Comparison of ENCODE assay signal across 21 mouse cellular contexts in the genomic region with DNA sequence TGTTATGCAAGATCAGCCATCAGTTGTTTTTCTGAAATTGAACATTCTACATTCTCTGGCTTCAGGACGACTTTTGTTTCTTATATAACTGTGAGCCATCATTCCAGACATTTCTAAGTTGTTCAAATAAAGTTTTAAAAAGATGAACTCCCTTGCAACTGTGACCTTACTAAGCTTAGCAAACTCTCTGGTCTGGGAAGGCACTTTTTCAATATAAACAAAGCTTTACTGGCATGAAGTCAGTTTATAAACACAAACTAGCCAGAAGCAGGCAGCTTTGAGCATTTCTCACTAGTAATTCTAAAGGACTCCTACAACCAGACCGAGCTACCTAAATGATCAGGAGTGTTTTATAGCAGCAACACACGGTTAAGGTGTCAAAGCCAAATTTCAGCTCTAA. TPM values are rescaled to one million over a fixed set of nuclear protein-coding genes. Genes with fewer than 3 reads are reported as not detected.
A peak's percentile ranks its signal among the peaks of the same experiment; 100 is the strongest.
DNase-seq lines count a peak whose midpoint lies in the region; ATAC-seq and TF ChIP-seq lines count a peak whose summit lies in the region.
"Had no signal": no experiment of that assay in that cellular context is flagged by ENCODE, and none has a peak within 500 bp of the region (broad histone marks: within the 10 kb centered on the region; RNA-seq: fewer than 3 reads in every experiment).

No protein-coding gene starts in this region.

- no peak for TF ChIP-seq EP300 in heart, postnatal 0 days (IDR thresholded peaks at IDR 0.05; ENCODE audit: low read depth)

- no peak overlapping the region for H3K4me3 ChIP-seq in heart, postnatal 0 days (ENCODE audit: low read depth, low read length)
- H3K4me3 ChIP-seq in lung, embryonic 14.5 days (ENCODE audit: low read depth, low read length): no peak overlapping the region
- H3K4me3 ChIP-seq in small intestine, adult 2 months (ENCODE audit: low read depth, low read length): no peak overlapping the region
- H3K4me3 ChIP-seq: embryonic facial prominence, embryonic 10.5 days; forebrain, embryonic 13.5 days; heart, embryonic 13.5 days; hindbrain, embryonic 13.5 days had no signal

- no peak overlapping the region for H3K4me2 ChIP-seq in heart, postnatal 0 days (ENCODE audit: low read depth, low read length)
- no peak overlapping the region for H3K4me2 ChIP-seq in lung, embryonic 14.5 days
- H3K4me2 ChIP-seq: forebrain, embryonic 13.5 days; heart, embryonic 13.5 days; hindbrain, embryonic 13.5 days had no signal

- 82% methylated on average over 3 of the region's 3 CpGs for WGBS in heart, postnatal 0 days
- 63% methylated on average over 3 of the region's 3 CpGs for WGBS in lung, embryonic 14.5 days
- WGBS in small intestine, adult 2 months: 71% methylated on average over 3 of the region's 3 CpGs

- no peak for ATAC-seq in heart, postnatal 0 days (ENCODE audit: insufficient read depth, low read depth)
- no peak for ATAC-seq in lung, embryonic 14.5 days (ENCODE audit: insufficient read depth)
- ATAC-seq: forebrain, embryonic 13.5 days; forebrain, postnatal 0 days had no signal

- intact Hi-C loops in heart, postnatal 36 days (cut with DNase I): no loop called here

- no peak for TF ChIP-seq CTCF in heart, postnatal 0 days (IDR thresholded peaks at IDR 0.05; ENCODE audit: low read depth)
- TF ChIP-seq CTCF in lung, embryonic 14.5 days (IDR thresholded peaks at IDR 0.05; ENCODE audit: low read depth): no peak
- TF ChIP-seq CTCF in small intestine, adult 2 months (IDR thresholded peaks at IDR 0.05; ENCODE audit: extremely low read depth, insufficient read length, insufficient replicate concordance, low read depth, low read length): no peak

- H3K36me3 ChIP-seq in heart, postnatal 0 days (replicated peaks; ENCODE audit: control insufficient read depth, insufficient read depth, low read length): peaks cover 37% of the 10 kb centered on the region
- H3K36me3 ChIP-seq in lung, embryonic 14.5 days (ENCODE audit: insufficient read depth): peaks cover 43% of the 10 kb centered on the region
- H3K36me3 ChIP-seq in small intestine, adult 2 months (ENCODE audit: control insufficient read depth, insufficient read depth, low read length): peaks cover 30% of the 10 kb centered on the region

- H3K27me3 ChIP-seq in heart, postnatal 0 days (ENCODE audit: control insufficient read depth, insufficient read depth, low read length): no peaks in the 10 kb centered on the region
- no peaks in the 10 kb centered on the region for H3K27me3 ChIP-seq in lung, embryonic 14.5 days (ENCODE audit: insufficient read depth, low read length)
- H3K27me3 ChIP-seq in small intestine, adult 2 months (ENCODE audit: control insufficient read depth, insufficient read depth, low read length): no peaks in the 10 kb centered on the region
- H3K27me3 ChIP-seq: forebrain, embryonic 13.5 days; heart, embryonic 13.5 days; hindbrain, embryonic 13.5 days had no signal

- no peak overlapping the region for H3K27ac ChIP-seq in heart, postnatal 0 days (ENCODE audit: low read depth)
- H3K27ac ChIP-seq in lung, embryonic 14.5 days (ENCODE audit: low read depth): no peak overlapping the region
- peak overlapping the region; percentile 4; the same call in 1 of the 2 replicates for H3K27ac ChIP-seq in small intestine, adult 2 months (ENCODE audit: insufficient read depth, low read depth, low read length)
- H3K27ac ChIP-seq: embryonic facial prominence, embryonic 10.5 days; forebrain, embryonic 13.5 days; heart, embryonic 13.5 days; hindbrain, embryonic 13.5 days had no signal

- H3K9me3 ChIP-seq in heart, postnatal 0 days (replicated peaks; ENCODE audit: control insufficient read depth, low read length): no peaks in the 10 kb centered on the region
- no peaks in the 10 kb centered on the region for H3K9me3 ChIP-seq in lung, embryonic 14.5 days (ENCODE audit: low read depth, low read length)
- H3K9me3 ChIP-seq: embryonic facial prominence, embryonic 10.5 days; forebrain, embryonic 13.5 days; heart, embryonic 13.5 days; hindbrain, embryonic 13.5 days had no signal

- DNase-seq in heart, postnatal 0 days (ENCODE audit: low spot score): peak; percentile 2
- DNase-seq in heart, postnatal 36 days: no peak
- peak; percentile 51 for DNase-seq in lung, embryonic 14.5 days
- DNase-seq in lung, postnatal 14 days: no peak
- DNase-seq in adipocyte (ENCODE audit: low spot score): peak; percentile 12
- DNase-seq in urinary bladder, postnatal 14 days (ENCODE audit: low spot score): no peak
- no peak for DNase-seq in adrenal gland, adult 18-20 months (ENCODE audit: low spot score in 2 of 2)
- DNase-seq: adrenal gland, adult 2 months; adrenal gland, postnatal 25 days; cerebellum, adult 18-20 months; cerebellum, postnatal 10 days; forebrain, postnatal 0 days; gastrocnemius, postnatal 25 days; heart, adult 11 months; heart, postnatal 10 days had no signal

- no peak for TF ChIP-seq POLR2A in small intestine, adult 2 months (IDR thresholded peaks at IDR 0.05; ENCODE audit: low read depth, low read length)

- no peaks in the 10 kb centered on the region for H3K4me1 ChIP-seq in heart, postnatal 0 days (ENCODE audit: control insufficient read depth, insufficient read depth)
- no peaks in the 10 kb centered on the region for H3K4me1 ChIP-seq in lung, embryonic 14.5 days (ENCODE audit: insufficient read depth)
- no peaks in the 10 kb centered on the region for H3K4me1 ChIP-seq in small intestine, adult 2 months (ENCODE audit: control insufficient read depth, insufficient read depth, insufficient read length, low read length)
- H3K4me1 ChIP-seq: embryonic facial prominence, embryonic 10.5 days; forebrain, embryonic 13.5 days; hindbrain, embryonic 13.5 days had no signal

- no peak overlapping the region for H3K9ac ChIP-seq in heart, postnatal 0 days (replicated peaks; ENCODE audit: low read depth, low read length)
- no peak overlapping the region for H3K9ac ChIP-seq in lung, embryonic 14.5 days
- H3K9ac ChIP-seq: forebrain, embryonic 13.5 days; forebrain, postnatal 0 days; heart, embryonic 13.5 days; hindbrain, embryonic 13.5 days had no signal

RNA-seq across cellular contexts. Expression of gene Tmem200b, which starts 35.6 kb away (rescaled TPM):
- 16.0 and 23.5 TPM in 2 replicates for total RNA-seq in heart, postnatal 0 days (2014; rRNA removed; ENCODE audit: low replicate concordance)
- polyA plus RNA-seq in heart, postnatal 0 days (2015; fragmentation: Nextera tagmentation; extraction: Ambion mirVana): 0.60 and 0.97 TPM in 2 replicates
- total RNA-seq in heart, postnatal 36 days (2021): 1 to 10 TPM; 6.5 to 8.6 TPM
- polyA plus RNA-seq in lung, embryonic 14.5 days (2014; fragmentation: Nextera tagmentation; extraction: Ambion mirVana): 2.6 and 3.1 TPM in 2 replicates
- 9.1 and 10.4 TPM in 2 replicates for polyA plus RNA-seq in small intestine, adult 2 months (2012; rRNA removed)
- 10 to 100 TPM in 1 of 2 experiments, 1 to 10 TPM in 1; 6.2 to 11.5 TPM for total RNA-seq in adrenal gland, adult 18-20 months (2021)
- total RNA-seq: MEL had no signal
- polyA plus RNA-seq: forebrain, embryonic 13.5 days; hindbrain, embryonic 13.5 days had no signal

Comparison
In these comparisons a context has a peak if more than half of its experiments do, and no peak if none do; other contexts are left out.
1. DNase-seq: peak in heart, postnatal 0 days (single experiment), lung, embryonic 14.5 days (single experiment) and adipocyte (single experiment); none in heart, postnatal 36 days (0 of 2), lung, postnatal 14 days (single experiment), urinary bladder, postnatal 14 days (single experiment) and adrenal gland, adult 18-20 months (0 of 2).